Mouse (Mus musculus) inflammation-experienced regulatory T-cells, adult 6 months (primary cell): ENCODE data around the gene Zcchc14. TPM values are rescaled to one million over a fixed set of nuclear protein-coding genes. Genes with fewer than 3 reads are reported as not detected.

Source experiments
- ATAC-seq: one replicate; pipeline ENCODE4 v1.8.0; 2017
- polyA plus RNA-seq, 3 experiments: library from polyadenylated mRNA; unstranded; fragments of 100-300 nt; shearing (Covaris generic); gene quantifications; one replicate each; pipeline ENCODE4 v1.2.1; 2017

Zcchc14 gene
- polyA plus RNA-seq, 3 experiments from 2014 or later = 0.09 to 1.0 (median 0.22) TPM

DNA sequence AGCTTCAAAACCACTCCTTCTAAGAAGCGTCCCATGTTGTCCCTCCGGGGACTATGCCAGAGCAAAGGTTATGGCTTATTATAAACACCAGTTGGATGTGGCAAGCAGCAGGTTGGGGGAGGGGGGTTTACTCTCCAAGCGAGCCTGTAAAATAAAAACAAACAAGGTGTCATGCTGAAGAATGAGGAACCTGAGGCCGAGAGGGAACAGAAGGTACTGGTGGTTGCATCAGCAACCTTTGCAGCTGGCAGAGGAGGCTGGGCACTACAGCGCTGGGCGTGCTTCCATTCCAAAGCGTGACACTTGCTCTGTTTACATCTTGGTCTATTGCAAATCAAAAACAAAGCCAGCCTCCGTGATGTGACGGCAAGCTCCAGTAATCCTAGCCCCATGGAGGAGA lies 72.2 kb downstream of the Zcchc14 start:
- ATAC-seq = no peak

DNA sequence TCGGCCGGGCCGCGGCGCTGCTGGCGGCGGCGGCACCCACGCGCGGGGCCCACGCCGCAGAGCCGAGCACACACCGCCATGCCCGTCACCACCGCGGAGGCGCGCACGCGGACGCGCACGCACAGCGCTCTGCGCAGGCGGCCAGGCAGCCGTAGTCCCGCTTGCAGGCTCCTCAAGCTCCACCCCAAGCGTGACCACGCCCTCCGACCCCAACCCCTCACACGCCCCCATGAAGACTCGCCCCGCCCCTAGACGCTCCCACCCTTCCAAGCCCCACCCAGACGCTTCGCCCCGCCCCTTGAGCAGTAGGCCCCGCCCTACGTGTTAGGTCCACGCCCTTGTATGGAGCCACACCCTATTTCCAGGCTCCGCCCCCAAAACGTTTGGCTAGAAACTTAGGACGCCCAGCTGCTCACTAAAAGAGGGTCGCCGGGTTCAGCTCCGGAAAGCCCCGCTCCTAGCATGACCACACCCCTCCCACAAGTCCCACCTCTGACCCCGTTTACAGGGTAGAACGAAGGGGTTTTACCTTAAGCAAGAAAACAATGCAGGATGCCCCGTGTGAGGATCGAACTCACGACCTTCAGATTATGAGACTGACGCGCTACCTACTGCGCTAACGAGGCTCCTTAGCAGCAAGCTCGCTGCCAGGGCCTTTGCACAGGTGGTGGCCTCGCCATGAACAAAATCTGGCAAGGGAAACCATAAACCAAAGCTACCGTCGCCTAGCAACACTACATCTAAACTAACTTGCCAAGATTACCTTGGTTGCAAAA lies 73.8 kb downstream of the Zcchc14 start, which contains the start of gene Fbxo31:
Gene Fbxo31 (minus strand): TSS at position 131 of the 776 bp plus-strand sequence.
- peak; percentile 75 for ATAC-seq

DNA sequence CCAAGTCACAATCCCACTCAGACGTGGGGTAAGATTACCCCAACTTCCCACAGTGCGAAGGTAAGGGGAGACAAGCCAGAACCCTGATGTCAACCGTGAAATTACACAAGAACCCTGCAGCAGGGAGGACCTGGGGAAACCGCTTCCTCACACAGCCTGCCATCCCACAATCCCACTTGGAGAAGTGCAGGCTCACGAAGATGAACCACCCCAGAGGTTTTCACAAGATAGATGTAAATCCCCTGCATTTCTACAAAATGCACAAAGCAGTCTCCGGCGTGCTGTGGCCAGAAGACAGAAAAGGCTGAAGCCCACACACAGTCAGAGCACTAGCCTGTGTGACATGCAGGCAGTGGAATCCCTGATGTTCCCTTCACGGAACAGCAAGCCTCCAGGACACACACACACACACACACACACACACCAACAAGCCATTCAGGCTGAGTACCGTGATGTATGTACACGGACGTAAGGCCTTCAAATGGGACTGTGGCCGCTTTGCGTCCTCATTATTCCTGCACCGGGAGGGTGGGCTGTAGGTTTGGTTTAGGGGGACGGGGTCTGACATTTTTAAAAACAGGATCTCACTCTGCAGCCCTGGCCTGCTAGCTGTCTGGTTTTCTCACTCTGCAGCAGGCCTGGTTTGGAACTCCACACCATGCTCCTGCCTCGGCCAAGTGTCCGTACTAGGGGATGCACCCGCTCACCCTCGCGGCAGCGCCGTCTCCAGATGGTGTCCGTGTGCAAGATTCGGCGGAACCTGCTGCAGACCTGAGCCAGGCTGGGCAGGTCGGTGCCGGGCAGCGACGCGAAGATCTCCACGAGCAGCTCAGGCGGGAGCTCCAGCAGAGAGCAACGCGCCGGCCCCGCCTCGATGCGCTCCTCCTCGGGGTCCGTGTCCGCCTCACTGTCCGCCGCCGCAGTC lies 74.7 kb downstream of the Zcchc14 start:
- ATAC-seq = peak; percentile 5

DNA sequence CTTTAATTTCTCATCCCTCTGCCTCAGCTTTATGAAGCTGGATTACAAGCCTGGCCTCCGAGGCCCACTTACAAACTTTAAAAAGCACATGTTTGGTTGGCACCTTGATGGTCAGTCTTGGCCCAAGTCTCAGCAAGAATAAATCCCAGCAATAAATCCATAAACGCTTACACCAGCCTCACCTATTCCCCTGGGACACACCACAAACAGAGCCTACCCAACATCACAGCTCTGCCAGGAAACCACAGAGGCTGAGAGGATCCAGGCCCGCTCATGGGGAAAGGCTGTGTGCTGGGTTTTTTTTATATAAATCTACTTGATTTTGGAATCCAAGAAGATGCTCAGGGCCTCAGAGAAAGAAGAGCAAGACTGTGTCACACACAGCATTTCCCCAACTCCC lies 77.0 kb downstream of the Zcchc14 start:
- ATAC-seq = no peak

DNA sequence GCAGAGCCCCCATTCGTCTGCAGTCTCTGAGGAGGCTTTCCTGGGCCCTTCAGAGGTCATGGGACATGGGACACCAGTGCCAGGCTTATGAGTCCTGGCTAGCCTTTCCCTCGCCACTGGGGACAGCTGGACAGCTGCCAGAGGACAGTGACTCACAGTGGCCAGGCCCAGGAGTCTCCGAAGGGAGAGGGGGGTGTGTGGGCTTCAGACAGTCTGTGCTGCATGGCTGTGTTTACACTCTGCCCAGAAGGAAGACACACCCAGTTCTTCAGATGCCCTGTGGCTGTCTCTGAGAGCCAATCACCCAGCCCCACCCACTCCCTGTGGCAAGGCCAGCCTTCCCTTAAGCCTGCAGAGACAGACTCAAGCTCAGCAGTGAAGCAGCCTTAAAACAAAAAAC lies 79.4 kb downstream of the Zcchc14 start:
- ATAC-seq = no peak

DNA sequence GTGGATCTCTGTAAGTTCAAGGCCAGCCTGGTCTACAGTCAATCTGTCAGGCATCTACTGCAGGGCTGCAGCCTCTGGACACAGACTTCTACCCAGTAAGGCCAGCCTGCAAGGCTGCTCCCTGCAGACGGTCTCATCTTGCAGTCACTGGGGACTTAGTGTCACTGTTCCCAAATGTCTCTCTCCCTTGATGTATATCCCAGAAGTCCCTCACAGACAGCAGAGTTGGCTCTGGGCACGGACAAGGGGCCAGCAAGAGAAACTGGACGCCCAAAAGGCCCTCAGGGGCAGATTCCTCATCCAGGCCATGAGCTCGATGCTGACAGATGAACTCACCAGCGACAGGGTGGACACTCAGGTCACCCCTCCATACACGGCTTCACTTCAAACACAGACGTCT lies 80.6 kb downstream of the Zcchc14 start:
- ATAC-seq = no peak

DNA sequence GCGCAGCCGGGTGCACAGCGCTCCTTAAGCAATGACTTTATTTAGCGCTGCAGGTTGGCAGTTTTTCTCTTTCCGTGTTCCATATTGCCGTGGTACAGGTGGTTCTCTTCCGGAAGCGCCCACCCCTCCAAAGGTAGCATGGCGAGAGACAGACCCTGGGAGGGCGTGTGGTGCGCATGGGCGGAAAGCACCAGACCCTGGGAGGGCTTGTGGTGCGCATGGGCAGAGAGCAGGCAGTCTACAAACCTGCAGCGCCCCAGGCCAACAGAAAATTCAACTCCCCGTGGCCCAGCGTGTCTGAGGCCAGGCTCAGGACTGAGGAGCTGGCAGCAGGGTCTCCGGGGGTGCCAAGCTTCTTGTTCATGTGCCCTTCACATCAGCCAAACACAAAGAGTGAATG lies 81.9 kb downstream of the Zcchc14 start:
- ATAC-seq = peak; percentile 18

DNA sequence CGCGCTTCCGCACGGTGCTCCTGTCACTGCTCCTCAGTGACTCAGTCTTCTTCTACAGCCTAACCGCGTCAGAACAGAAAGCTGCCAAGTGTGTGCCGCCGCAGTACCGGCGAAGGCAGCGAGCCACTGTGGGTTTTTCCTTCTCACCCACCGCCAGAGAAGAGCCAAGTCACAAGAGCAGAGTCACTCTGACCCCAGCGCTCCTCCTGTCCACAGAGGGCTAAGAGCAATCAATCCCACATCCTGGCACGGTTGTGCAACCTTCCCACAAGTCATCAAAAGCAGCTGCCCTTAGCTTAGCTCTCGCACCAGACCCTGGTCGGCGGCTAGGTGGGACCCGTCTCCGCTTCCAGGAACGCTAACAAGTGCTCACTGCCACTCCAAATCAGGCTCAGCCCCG lies 82.4 kb downstream of the Zcchc14 start:
- peak; percentile 67 for ATAC-seq

DNA sequence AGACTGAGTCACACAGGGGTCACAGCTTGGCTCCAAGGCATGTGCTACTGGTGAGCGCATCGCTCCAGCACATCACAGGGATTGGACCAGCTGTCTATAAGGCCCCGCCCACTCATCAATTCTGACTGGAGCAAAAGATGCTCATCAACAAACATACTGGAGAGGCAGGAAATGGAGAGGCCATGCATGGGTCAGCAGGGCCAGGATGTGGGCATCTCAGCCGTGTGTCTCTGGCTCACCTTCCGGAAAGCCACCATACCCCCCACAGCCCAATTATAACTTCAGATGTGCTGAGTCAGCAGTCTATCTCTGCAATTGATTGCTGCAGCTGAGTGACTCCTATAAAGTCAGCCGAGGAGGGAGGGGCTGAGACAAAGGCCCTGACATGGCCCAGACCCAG lies 84.4 kb downstream of the Zcchc14 start:
- peak; percentile 46 for ATAC-seq

DNA sequence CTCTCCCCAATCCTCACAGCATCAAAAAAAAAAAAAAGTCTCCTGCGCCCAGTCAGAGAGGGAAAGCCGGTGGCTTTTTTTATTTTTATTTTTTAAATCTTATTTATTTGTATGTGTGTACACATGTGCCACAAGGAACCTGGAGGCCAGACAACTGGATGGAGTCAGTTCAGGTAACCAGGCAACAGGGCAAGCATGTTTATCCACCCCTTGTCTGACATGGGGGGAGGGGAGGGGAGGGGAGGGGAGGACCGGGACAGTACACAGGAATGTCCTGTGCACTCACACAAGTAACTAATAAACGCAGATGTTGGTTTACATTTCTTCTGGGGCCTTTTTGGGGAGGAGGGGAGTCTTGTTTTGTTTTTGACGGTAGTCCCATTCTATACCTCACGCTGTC lies 89.0 kb downstream of the Zcchc14 start:
- no peak for ATAC-seq

DNA sequence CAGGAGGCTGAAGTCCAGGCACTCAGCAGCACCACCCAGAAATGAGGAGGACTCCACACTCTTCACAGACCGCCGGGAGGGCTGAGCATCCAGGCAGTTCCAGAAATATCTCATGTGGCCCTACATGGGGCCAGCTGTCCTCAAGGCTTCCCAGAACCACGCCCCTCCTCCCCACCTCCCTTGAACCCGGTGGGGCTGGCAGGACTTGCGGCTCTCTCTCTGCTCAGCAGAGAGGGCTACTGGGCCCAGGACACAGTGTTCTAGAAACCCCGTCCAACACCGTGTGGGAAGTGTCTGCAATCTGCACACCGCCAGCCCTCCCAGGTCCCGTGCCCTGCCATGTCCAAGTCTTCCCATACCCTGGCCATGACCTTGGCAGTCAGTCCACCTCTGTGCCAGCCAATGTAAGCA lies 89.8 kb downstream of the Zcchc14 start:
- ATAC-seq = no peak

DNA sequence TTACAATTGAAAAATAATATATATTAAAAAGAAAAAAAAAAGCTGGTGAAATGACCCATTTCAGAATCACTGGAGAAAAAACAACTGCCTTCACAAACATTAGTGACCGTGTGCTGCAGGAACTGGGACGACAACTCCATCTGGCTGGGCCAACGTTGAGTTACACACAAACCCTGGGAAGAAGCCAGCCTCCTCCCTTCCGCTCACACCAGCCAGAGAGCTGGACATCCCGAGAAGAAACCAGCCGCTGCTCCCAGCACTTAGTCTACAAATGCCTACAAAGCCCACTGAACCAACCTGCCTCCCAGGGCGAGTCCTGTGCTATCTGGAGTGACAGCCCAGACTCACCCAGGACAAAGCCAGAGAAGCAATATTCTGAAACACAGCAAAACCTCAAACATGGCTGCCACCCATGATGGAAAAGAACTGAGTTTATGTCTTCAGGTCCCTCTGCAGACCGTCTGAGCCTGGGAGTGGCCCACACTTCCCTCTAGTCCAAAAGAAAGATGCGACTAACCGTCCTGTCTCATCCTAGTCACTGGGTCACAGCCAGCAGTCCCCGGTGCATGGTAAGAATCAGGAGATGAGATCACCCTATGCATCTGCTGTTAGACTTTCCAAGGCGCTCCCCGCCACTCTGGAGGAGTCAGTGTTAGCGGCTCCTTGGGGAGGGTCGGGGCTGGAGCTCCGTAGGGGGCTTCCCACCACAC lies 90.9 kb downstream of the Zcchc14 start:
- ATAC-seq = no peak

DNA sequence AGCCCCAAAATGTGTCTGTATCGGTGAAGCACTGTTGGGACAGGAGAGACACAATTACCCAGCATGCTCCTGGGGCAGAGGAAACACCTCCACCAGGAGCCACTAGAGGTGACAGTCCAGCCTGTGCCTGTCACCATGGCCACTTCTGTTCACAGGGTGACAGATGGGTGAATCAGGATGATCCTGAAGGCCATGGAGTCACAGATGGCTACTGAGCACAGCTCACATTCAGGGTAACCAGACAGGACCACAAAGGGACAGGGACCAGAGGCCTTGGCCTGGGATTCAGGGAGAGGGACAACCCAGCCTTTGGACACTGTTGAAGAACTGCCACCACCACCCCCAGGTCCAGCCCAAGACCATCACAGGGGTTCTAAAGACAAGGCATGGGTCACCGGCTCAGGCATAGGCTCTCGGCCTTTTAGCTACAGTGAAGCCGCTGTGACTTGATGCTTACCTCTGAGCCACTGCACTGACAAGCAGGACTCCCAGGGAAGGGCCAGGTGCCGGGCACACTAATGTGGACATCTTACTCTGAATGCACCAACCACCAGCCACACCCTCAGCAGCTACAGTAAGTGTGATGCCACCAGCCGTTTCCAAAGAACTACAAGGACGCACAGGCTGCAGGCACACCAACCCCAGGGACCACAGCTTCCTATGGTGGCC lies 92.1 kb downstream of the Zcchc14 start:
- ATAC-seq = no peak

DNA sequence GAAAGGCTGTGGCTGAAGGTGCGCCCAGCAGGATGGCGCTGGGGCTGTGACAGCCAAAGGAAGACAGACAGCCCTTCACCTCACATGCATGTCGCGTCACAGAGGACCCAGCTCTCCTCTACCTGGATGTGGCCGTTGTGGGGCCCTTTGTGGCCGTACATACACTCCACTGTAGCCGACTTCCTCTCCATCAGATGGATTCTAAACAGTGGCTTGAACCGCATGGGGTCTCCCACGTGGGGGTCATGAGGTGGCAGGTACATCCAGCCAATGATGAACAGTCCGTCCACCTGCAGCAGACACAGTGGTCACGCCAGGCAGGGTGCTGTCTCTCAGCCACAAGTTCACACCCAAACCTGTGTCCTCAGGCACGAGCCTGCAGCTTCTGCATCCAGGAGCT lies 92.9 kb downstream of the Zcchc14 start:
- no peak for ATAC-seq

DNA sequence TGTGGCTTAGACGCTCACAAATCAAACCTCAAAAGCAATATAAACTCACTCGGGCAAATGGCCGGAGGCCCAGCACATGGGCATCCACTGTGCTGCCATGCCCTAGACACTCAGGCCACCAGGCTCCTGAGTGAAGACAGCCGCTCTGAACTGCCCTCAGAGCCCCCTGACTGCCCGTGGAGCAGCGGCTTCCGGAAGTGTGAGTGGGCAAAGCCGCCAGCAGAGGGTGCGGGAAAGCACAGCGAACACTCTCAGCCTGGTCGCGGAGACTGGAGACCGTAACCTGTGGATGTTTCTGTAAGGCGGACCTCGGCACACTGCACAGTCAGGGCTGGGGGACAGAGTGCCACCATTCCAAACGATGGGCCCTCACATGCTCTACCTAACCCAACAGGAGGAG lies 94.2 kb downstream of the Zcchc14 start:
- ATAC-seq = no peak

DNA sequence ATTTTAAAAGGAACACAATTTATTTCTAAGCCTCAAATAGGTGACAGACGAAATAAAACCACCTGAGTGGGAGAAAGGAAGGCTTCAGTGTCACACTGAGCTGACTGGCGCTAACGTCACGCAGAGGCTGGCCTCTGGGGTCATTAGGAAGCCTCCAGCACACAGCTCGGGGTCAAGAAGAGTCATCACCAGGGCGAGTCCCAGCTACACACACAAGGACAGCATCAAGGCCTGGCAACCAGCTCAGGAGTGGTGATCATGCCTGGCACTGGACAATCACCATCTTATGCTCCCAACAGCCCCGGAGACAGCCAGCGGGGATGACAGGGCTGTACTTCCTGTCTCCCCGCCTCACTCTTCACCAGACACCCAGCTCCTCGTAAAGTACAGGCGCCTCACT lies 95.0 kb downstream of the Zcchc14 start:
- no peak for ATAC-seq

DNA sequence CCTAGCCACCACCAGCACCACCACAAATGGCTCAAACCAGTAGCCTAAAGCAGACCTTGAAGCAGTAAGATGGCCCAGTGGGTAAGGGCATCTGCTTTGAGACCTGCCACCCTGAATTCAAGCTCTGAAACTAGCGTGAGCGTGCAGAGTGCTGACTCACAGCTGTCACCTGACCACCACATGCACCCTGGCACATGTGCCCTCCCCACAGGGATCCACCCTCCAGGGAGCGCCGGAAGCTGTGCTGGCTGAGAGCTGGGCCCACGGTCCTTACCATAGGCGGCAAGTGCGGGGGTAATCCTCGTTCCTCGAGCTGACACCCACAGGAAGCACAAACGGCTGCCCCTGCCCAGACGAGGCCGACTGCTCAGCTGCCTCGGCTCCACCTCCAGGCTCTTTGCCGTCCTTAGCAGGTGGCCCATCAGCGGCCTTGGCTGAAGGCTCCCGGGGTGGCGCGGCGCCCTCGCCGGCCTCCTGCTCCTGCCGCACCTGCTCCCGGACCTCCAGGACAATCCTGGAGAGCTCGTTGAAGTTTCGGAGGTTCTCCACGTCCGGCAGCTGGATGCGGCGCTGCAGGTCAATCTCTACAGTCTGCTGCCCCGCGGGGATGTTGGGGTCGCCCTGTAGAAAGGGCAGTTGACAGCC lies 98.7 kb downstream of the Zcchc14 start:
- ATAC-seq = no peak

DNA sequence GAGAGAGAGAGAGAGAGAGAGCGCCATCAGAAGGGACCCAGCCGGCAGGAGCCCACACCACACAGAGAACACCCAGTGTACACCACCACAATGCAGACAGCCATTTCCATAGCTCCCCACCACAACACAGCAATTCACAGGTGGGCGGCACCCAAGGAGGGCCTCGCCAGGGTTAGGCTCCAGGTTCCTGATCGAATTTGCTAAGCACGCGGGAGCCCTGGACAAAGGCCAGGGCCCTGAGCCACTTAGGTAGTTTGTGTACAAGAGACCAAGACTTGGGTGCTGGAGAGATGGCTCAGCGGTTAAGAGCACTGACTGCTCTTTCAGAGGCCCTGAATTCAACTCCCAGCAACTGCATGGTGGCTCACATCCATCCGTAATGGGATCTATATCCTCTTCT lies 100.2 kb downstream of the Zcchc14 start:
- ATAC-seq = no peak

DNA sequence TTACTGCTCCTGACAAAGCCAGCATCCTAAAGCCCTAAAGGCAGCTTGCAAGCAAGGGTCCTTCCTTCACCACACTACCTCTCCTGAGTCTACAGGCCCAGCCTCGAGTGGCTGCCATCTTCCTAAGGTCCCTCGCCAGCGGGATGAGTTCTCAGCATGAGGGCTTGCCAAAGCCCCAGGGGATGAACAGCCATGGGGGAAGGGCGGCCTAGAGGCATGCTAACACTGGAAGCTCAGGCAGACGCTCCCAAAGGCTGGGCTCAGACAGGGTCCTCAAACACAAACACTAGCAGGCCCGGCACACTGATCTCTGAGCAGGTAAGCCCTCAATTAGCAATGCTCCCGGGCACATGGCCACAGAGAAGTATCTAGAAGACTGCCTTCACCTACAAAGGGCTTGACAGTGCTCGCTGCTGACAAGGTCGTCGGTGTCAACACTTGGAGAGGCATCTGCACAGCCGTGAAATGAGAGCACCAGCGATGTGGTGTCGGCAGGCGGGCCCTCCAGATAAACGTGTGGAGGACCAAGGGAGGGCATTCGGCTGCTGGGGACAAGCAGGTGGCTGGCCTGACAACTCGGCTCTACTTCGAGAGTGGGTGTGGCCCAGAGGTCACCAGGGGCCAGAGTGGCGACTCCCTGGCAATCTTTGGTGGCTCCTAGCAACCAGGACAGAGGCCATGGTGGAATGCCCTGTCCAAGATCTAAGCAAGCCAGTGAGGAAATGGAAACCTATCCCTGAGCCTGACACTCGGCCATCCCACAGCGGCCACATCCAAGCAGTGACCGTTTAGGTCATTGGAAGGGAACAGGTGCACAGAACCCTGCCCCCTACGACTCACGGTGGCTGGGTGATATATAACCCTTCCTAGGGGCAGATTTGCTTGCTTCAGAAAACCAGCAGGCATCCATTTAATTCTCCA lies 101.4 kb downstream of the Zcchc14 start:
- ATAC-seq = no peak

DNA sequence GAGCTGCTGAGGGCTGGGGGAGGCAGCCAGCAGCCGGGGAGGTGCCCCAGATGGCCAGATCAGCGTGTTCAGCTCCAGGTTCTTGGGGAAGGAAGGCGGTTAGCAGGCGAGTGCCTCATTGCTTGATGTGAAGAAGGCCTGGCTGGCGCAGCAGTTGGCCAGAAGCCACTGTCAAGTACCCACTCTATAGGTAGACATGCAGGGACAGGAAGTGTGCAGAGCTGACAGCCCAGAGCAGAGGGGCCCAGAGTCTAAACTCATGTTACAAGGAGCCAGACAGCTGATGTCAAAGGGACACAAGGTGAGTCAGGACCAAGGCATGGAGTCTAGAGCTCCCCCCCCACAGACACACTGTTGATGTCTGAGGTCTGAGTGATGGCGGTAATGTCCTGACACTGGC lies 102.6 kb downstream of the Zcchc14 start:
- no peak for ATAC-seq
